Mouse (Mus musculus) left cerebral cortex, adult 2 months (tissue): ENCODE measurements around the gene Gpr82. TPM values are rescaled to one million over a fixed set of nuclear protein-coding genes. Genes with fewer than 3 reads are reported as not detected.

Source experiments
- DNase-seq, 2 experiments: peaks; one replicate each; pipeline ENCODE4 v3.0.0; 2021 to 2022; ENCODE audit warnings: low spot score in 2 of 2, mixed read lengths in 1 of 2; ENCODE audit errors: extremely low spot score in 1 of 2
- H3K27ac ChIP-seq: fragments of 200-600 bp; 2 replicates; pipeline ENCODE4 v1.8.1; 2022
- H3K4me3 ChIP-seq: fragments of 200-600 bp; 2 replicates; pipeline ENCODE4 v1.8.1; 2022
- CTCF ChIP-seq: fragments of 200-600 bp; IDR thresholded peaks from 2 replicates; pipeline ENCODE4 v1.8.1; 2022; ENCODE audit warnings: antibody characterized with exemption, mild to moderate bottlenecking, moderate library complexity
- intact Hi-C: fragments of 180-260 bp; cut with DNase I; formaldehyde crosslinking; loops from one replicate; pipeline ENCODE4 v1.15.1; 2025
- long read RNA-seq, 2 experiments: library from polyadenylated mRNA; stranded (forward); transcript quantifications; one replicate each; pipeline ENCODE4 v2.0.0; 2021; ENCODE audit warnings: borderline mapping rate in 2 of 2
- total RNA-seq, 2 experiments: library from RNA; stranded (reverse); gene quantifications; 2 replicates each; pipeline ENCODE4 v1.2.3; 2021

The Gpr82 gene
- total RNA-seq, result not detected
- long read RNA-seq, experiment 1, result 0 reads
- long read RNA-seq, experiment 2, result 0 reads

- TF ChIP-seq CTCF, result no peak
- DNase-seq, result no peak
- no peak within 1 kb of the TSS for H3K4me3 ChIP-seq
- no peak within 1 kb of the TSS for H3K27ac ChIP-seq
- intact Hi-C loops, result no loop called here
Measured at GRCm38 (mm10) chrX:13661063-13661462, at the start of gene Gpr82. Gpr82 (plus strand) TSS chrX:13661363.

GRCm38 (mm10) chrX:13612115-13612514, 49.0 kb upstream of the Gpr82 start:
- intact Hi-C loops, result no loop called here
- DNase-seq, result no peak
- TF ChIP-seq CTCF, result no peak
- no peak overlapping the region for H3K27ac ChIP-seq
- no peak overlapping the region for H3K4me3 ChIP-seq

- DNase-seq, result no peak
- intact Hi-C loops, result no loop called here
- no peak for TF ChIP-seq CTCF
- H3K27ac ChIP-seq, result no peak overlapping the region
- H3K4me3 ChIP-seq, result no peak overlapping the region
Measured at GRCm38 (mm10) chrX:13616726-13617125, 44.4 kb upstream of the Gpr82 start.

GRCm38 (mm10) chrX:13617294-13617693, 43.9 kb upstream of the Gpr82 start:
- intact Hi-C loops, result no loop called here
- TF ChIP-seq CTCF, result no peak
- no peak for DNase-seq
- no peak overlapping the region for H3K27ac ChIP-seq
- no peak overlapping the region for H3K4me3 ChIP-seq

GRCm38 (mm10) chrX:13618476-13618875, 42.7 kb upstream of the Gpr82 start:
- intact Hi-C loops, result no loop called here
- no peak for DNase-seq
- no peak for TF ChIP-seq CTCF
- no peak overlapping the region for H3K4me3 ChIP-seq
- H3K27ac ChIP-seq, result no peak overlapping the region

GRCm38 (mm10) chrX:13621473-13621872, 39.7 kb upstream of the Gpr82 start:
- H3K4me3 ChIP-seq, result no peak overlapping the region
- no peak for DNase-seq
- TF ChIP-seq CTCF, result no peak
- no peak overlapping the region for H3K27ac ChIP-seq
- intact Hi-C loops, result no loop called here

- TF ChIP-seq CTCF, result no peak
- Histone ChIP-seq H3K4me3 (no peak overlapping the region), H3K27ac (no peak overlapping the region)
- intact Hi-C loops, result no loop called here
- DNase-seq, result no peak
Measured at GRCm38 (mm10) chrX:13622654-13623053, 38.5 kb upstream of the Gpr82 start.

- TF ChIP-seq CTCF, result no peak
- no peak within 1 kb of the TSS for H3K4me3 ChIP-seq
- intact Hi-C loops, result no loop called here
- H3K27ac ChIP-seq, result peak within 1 kb of the TSS; percentile 15; the same call in 1 of the 2 replicates
- DNase-seq, result no peak
Measured at GRCm38 (mm10) chrX:13631599-13632283, 29.4 kb upstream of the Gpr82 start, which contains the start of gene Gpr34. Gpr34 (plus strand) TSS chrX:13632089.

GRCm38 (mm10) chrX:13636398-13636797, 24.8 kb upstream of the Gpr82 start:
- TF ChIP-seq CTCF, result no peak
- DNase-seq, result no peak

GRCm38 (mm10) chrX:13638894-13639293, 22.3 kb upstream of the Gpr82 start:
- DNase-seq, result no peak
- no peak for TF ChIP-seq CTCF
- intact Hi-C loops, result no loop called here
- no peak overlapping the region for H3K27ac ChIP-seq
- no peak overlapping the region for H3K4me3 ChIP-seq

More at GRCm38 (mm10) chrX:13636398-13636797, 24.8 kb upstream of the Gpr82 start:
- intact Hi-C loops, result no loop called here
- H3K27ac ChIP-seq, result no peak overlapping the region
- H3K4me3 ChIP-seq, result no peak overlapping the region

- DNase-seq, result no peak
- Histone ChIP-seq H3K27ac (no peak overlapping the region), H3K4me3 (no peak overlapping the region)
- intact Hi-C loops, result no loop called here
- no peak for TF ChIP-seq CTCF
Measured at GRCm38 (mm10) chrX:13651889-13652288, 9.3 kb upstream of the Gpr82 start.

- Histone ChIP-seq H3K4me3 (no peak overlapping the region), H3K27ac (no peak overlapping the region)
- DNase-seq, result no peak
- intact Hi-C loops, result no loop called here
- no peak for TF ChIP-seq CTCF
Measured at GRCm38 (mm10) chrX:13652291-13652690, 8.9 kb upstream of the Gpr82 start.

- Histone ChIP-seq H3K4me3 (no peak overlapping the region), H3K27ac (peak overlapping the region; percentile 57)
- intact Hi-C loops, result loop anchor here (5.0 kb wide), 6 partner anchors 103 to 978 kb away; partner anchors contain the start of genes Ddx3x and Nyx
- DNase-seq, result no peak
- no peak; the same call in none of the 2 replicates for TF ChIP-seq CTCF
Measured at GRCm38 (mm10) chrX:13655005-13655421, 6.2 kb upstream of the Gpr82 start.
